Mouse (Mus musculus) adrenal gland, postnatal 25 days (tissue): ENCODE measurements around the gene Dmtf1. TPM values are rescaled to one million over a fixed set of nuclear protein-coding genes. Genes with fewer than 3 reads are reported as not detected.
A peak's percentile ranks its signal among the peaks of the same experiment; 100 is the strongest.
"Not testable (repeated sequence)": the region's sequence is repeated elsewhere in the genome, so short reads cannot be mapped to it uniquely, and the experiment has no call there.

Experiments
- DNase-seq: peaks from one replicate; pipeline ENCODE4 v3.0.0; 2021; ENCODE audit warnings: mixed read lengths
- long read RNA-seq: library from polyadenylated mRNA; stranded (forward); transcript quantifications from one replicate; pipeline ENCODE4 v2.0.0, GENCODE M21; 2021
- total RNA-seq: library from RNA; stranded (reverse); gene quantifications from 2 replicates; pipeline ENCODE4 v1.2.3, GENCODE M21; 2021

Dmtf1 gene
- total RNA-seq, result 32.8 and 36.3 TPM in 2 replicates
- long read RNA-seq, partial matches to known transcripts, result 2 of 17 reads
- long read RNA-seq, other reads (novel, unspliced or antisense), result 12 of 17 reads

- peak; percentile 88 for DNase-seq
These were observed at the start of gene Dmtf1 for GRCm38 (mm10) chr5:9161456-9162041. Dmtf1 (minus strand) TSS chr5:9161776.

- DNase-seq, result no peak
These were observed 24.9 kb upstream of the Dmtf1 start for GRCm38 (mm10) chr5:9186467-9186866.

GRCm38 (mm10) chr5:9173295-9173694 lies 11.7 kb upstream of the Dmtf1 start:
- no peak for DNase-seq

GRCm38 (mm10) chr5:9169328-9170005 lies 7.9 kb upstream of the Dmtf1 start:
- not testable (repeated sequence) for DNase-seq

- no peak for DNase-seq
These were observed 4.8 kb upstream of the Dmtf1 start for GRCm38 (mm10) chr5:9166366-9166765.

- not testable (repeated sequence) for DNase-seq
These were observed 3.6 kb upstream of the Dmtf1 start for GRCm38 (mm10) chr5:9165151-9165550.

- DNase-seq, result no peak
These were observed 1.8 kb upstream of the Dmtf1 start for GRCm38 (mm10) chr5:9163411-9163810.

GRCm38 (mm10) chr5:9162088-9162487 lies 512 bp upstream of the Dmtf1 start:
- no peak for DNase-seq

GRCm38 (mm10) chr5:9160831-9161455 lies 633 bp downstream of the Dmtf1 start:
- DNase-seq, result peak; percentile 45

GRCm38 (mm10) chr5:9157336-9157735 lies 4.2 kb downstream of the Dmtf1 start:
- no peak for DNase-seq

GRCm38 (mm10) chr5:9156746-9157145 lies 4.8 kb downstream of the Dmtf1 start:
- DNase-seq, result no peak

GRCm38 (mm10) chr5:9149273-9149850 lies 12.2 kb downstream of the Dmtf1 start:
- DNase-seq, result no peak

- DNase-seq, result no peak
These were observed 19.2 kb downstream of the Dmtf1 start for GRCm38 (mm10) chr5:9142376-9142775.

- no peak for DNase-seq
These were observed 20.9 kb downstream of the Dmtf1 start for GRCm38 (mm10) chr5:9140724-9141123.

GRCm38 (mm10) chr5:9135588-9135987 lies 26.0 kb downstream of the Dmtf1 start:
- no peak for DNase-seq

- no peak for DNase-seq
These were observed 29.8 kb downstream of the Dmtf1 start for GRCm38 (mm10) chr5:9131786-9132185.

GRCm38 (mm10) chr5:9128566-9128965 lies 33.0 kb downstream of the Dmtf1 start:
- no peak for DNase-seq

GRCm38 (mm10) chr5:9124134-9124533 lies 37.4 kb downstream of the Dmtf1 start:
- no peak for DNase-seq

GRCm38 (mm10) chr5:9114162-9114561 lies 47.4 kb downstream of the Dmtf1 start:
- no peak for DNase-seq

GRCm38 (mm10) chr5:9111759-9112158 lies 49.8 kb downstream of the Dmtf1 start:
- peak; percentile 36 for DNase-seq

- DNase-seq, result no peak
These were observed 50.3 kb downstream of the Dmtf1 start for GRCm38 (mm10) chr5:9111285-9111684.

GRCm38 (mm10) chr5:9109582-9109981 lies 52.0 kb downstream of the Dmtf1 start:
- no peak for DNase-seq

GRCm38 (mm10) chr5:9108490-9108889 lies 53.1 kb downstream of the Dmtf1 start:
- no peak for DNase-seq
